Mouse (Mus musculus): ENCODE measurements around the gene Zdhhc13.

The Zdhhc13 gene

GRCm38 (mm10) chr7:48842353-48842752 is 53.5 kb downstream of the Zdhhc13 start:
- no peak for DNase-seq

- DNase-seq = no peak
Measured at GRCm38 (mm10) chr7:48843541-48843940, 54.7 kb downstream of the Zdhhc13 start.

DNA sequence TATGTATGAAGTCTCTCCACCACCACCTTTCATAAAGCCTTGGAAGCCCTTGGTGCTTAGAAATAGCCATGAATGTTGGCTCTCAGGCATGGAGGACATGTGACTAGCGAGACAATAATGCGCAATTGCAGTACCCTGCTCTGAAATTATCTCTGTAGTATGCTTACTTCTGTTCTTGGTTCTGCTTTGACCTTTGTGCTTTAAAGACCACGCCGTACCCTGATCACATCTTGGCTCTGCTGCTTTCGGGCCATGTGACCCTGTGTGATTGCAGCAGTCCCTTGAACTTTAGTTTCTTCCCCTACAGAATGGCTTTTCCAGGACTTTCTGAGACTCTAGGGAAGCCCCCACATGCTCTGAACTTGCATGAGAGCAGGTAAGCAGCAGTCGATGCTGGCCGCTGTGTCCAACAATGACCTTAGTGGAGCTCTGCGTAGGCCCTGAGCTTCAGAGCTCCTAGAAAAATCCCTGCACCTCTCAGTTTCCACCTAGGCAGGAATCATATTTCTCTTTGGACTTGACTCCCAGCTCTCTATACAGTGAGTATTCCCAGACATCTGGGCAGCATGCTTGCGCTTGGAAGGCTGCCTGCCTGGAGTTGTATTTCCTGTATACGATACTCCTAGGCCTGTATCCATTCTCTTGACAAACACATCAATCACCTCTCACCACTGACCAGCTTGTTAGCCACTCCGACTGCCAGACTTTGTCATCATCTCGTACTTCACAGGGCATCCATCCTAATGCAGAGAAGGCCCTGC is 56.6 kb downstream of the Zdhhc13 start:
- DNase-seq = no peak

- no peak for DNase-seq
Measured at GRCm38 (mm10) chr7:48846755-48847154, 58.0 kb downstream of the Zdhhc13 start.

DNA sequence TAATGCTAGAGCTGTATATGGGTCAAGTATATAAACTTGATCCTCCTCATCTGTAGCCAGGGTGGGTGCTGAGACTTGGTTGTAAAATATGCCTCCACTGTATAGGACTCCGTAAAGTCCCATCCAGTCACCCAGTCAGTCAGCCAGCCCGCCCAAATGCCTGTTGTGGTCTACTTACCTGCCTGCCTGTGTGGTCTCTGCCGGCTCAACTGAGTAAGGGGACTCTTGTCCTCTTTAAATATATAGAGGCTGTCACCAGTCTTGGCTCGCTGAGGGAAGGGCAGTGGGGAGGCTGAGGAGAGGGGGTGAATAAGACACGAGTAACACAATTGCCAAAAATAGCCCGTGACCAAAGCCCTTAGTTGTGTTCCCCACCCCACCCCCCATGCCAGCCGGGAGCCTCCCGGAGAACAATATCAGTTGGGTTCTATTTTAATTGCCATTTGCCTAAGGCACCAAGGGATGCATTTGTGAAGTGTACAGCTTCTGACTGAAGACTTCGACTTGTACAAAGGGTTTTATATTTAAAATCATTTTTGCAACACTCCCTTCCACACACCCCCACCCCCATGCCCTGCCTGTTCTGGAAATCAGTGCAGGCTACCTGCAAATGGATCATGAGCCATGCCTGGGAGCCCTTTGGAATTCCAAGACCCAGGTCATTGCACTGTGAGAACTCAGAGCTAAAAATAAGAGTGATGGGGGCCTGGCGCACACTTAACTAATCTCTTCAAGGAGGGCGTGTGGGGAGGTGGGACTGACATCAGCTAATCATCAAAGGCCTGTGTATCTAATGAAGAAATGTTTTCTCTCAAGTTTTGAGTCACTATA is 59.2 kb downstream of the Zdhhc13 start, which contains the start of gene Csrp3:
TSS of gene Csrp3 (minus strand) at position 214 of the 831 bp plus-strand sequence.
- DNase-seq = no peak

- no peak for DNase-seq
Measured at GRCm38 (mm10) chr7:48851529-48852104, 62.8 kb downstream of the Zdhhc13 start.

- DNase-seq = no peak
Measured at GRCm38 (mm10) chr7:48853496-48853895, 64.7 kb downstream of the Zdhhc13 start.

- DNase-seq = no peak
Measured at GRCm38 (mm10) chr7:48855461-48855860, 66.7 kb downstream of the Zdhhc13 start.

DNA sequence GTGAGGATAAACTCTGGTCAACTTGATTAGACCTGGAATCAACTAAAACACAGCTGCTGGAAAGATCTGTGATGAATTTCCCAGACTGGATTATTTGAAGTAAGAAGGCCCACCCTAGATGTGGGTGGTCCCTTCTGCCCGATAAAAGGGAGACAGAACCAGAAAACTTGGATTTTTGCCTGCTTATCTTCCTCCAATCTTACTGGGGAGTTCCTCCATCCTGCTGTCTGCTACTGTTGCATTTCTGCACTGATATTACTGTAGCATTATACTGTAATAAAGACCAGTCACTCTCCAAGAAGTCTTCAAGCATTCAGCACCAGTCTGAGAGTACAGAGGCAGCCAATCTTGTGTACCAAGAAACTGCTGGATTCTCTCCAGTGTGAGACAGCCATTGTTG is 69.5 kb downstream of the Zdhhc13 start:
- no peak for DNase-seq

GRCm38 (mm10) chr7:48859362-48859761 is 70.6 kb downstream of the Zdhhc13 start:
- no peak for DNase-seq

- DNase-seq = no peak
Measured at GRCm38 (mm10) chr7:48860948-48861347, 72.1 kb downstream of the Zdhhc13 start.

GRCm38 (mm10) chr7:48861796-48862195 is 73.0 kb downstream of the Zdhhc13 start:
- DNase-seq = no peak

- DNase-seq = no peak
Measured at GRCm38 (mm10) chr7:48864199-48864598, 75.4 kb downstream of the Zdhhc13 start.

GRCm38 (mm10) chr7:48864671-48865458 is 76.1 kb downstream of the Zdhhc13 start:
- DNase-seq = no peak

GRCm38 (mm10) chr7:48867576-48867975 is 78.8 kb downstream of the Zdhhc13 start:
- DNase-seq = no peak

- no peak for DNase-seq
Measured at GRCm38 (mm10) chr7:48870144-48870543, 81.3 kb downstream of the Zdhhc13 start.

DNA sequence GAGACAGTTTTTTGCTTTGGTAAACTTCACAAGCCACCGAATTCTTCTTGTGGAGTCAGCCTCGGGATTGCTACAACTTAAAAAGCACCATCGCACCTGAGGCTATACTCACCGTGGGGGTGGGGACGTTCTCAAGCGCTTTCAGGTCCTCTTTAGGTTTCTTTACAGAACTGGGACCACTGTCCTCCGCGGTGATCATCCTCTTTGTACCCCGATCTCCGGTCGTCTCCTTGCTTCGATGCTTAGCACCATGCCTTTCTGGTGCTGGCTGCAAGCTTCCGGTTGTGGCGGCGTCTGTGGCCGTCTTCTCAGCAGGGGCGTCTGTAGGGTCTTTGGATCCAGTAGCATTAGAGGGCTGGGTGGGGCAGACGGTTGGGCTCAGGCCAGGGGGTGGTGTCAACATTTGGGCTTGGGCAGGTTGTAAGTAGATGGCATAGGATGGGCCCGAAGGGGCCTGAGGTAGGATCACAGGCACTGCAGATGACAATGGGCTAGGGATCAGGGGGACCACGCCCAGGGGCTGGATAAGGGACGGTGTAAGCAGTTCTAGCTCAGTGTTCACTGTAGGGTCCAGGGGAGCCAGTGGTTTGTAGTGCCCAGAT is 81.9 kb downstream of the Zdhhc13 start:
- no peak for DNase-seq

- no peak for DNase-seq
Measured at GRCm38 (mm10) chr7:48871292-48871691, 82.5 kb downstream of the Zdhhc13 start.

- no peak for DNase-seq
Measured at GRCm38 (mm10) chr7:48875096-48875495, 86.3 kb downstream of the Zdhhc13 start.

DNA sequence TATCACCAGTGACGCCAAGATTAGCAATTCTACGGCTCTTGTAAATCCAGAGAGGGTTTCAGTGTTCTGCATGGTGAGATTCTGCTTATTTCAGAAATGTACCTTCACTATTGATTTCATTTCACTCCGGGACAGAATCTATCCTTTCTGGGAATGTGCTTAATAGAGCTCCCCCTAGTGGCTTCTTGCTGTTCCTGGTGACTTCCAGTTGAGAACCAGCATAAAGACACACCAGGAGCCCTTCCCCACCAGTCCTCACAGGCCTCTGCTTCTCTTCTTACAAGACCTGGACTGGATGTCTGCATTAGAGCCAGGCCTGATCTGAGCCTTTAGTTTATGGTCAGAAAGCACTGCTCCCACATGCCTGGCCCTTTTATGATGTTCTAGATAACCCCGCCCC is 87.7 kb downstream of the Zdhhc13 start:
- DNase-seq = peak; percentile 46
